Mouse (Mus musculus): ENCODE results near the gene Fbxo28. TPM values are rescaled to one million over a fixed set of nuclear protein-coding genes. Genes with fewer than 3 reads are reported as not detected.
A peak's percentile ranks its signal among the peaks of the same experiment; 100 is the strongest.
"Not testable (repeated sequence)": the region's sequence is repeated elsewhere in the genome, so short reads cannot be mapped to it uniquely, and the experiment has no call there.

Fbxo28 gene
- total RNA-seq, 2 experiments from 2014 or later, result 47.6 to 49.8 TPM

GRCm38 (mm10) chr1:182292291-182292690, 49.1 kb downstream of the Fbxo28 start:
- intact Hi-C loops (cut with DNase I), result no loop called here
- no peak for DNase-seq

GRCm38 (mm10) chr1:182290741-182291140, 50.7 kb downstream of the Fbxo28 start:
- intact Hi-C loops (cut with DNase I); DNase-seq: not testable (repeated sequence)

- no peak for DNase-seq
- intact Hi-C loops (cut with DNase I), result no loop called here
Observed at GRCm38 (mm10) chr1:182289781-182290180, 51.6 kb downstream of the Fbxo28 start.

GRCm38 (mm10) chr1:182288601-182289000, 52.8 kb downstream of the Fbxo28 start:
- no peak for DNase-seq
- intact Hi-C loops (cut with DNase I), result no loop called here

- intact Hi-C loops (cut with DNase I), result no loop called here
- no peak for DNase-seq
Observed at GRCm38 (mm10) chr1:182287781-182288180, 53.6 kb downstream of the Fbxo28 start.

- DNase-seq, result no peak
- intact Hi-C loops (cut with DNase I), result no loop called here
Observed at GRCm38 (mm10) chr1:182284795-182285194, 56.6 kb downstream of the Fbxo28 start.

GRCm38 (mm10) chr1:182283231-182283630, 58.2 kb downstream of the Fbxo28 start:
- intact Hi-C loops (cut with DNase I), result no loop called here
- no peak for DNase-seq

GRCm38 (mm10) chr1:182282091-182283075, 59.0 kb downstream of the Fbxo28 start, which contains the start of gene Degs1:
Degs1 (minus strand) TSS chr1:182282804.
- intact Hi-C loops (cut with DNase I), result no loop called here
- peak; percentile 93 for DNase-seq

GRCm38 (mm10) chr1:182281251-182281711, 60.1 kb downstream of the Fbxo28 start:
- DNase-seq, result no peak
- intact Hi-C loops (cut with DNase I), result no loop called here

- intact Hi-C loops (cut with DNase I), result no loop called here
Observed at GRCm38 (mm10) chr1:182280577-182280976, 60.9 kb downstream of the Fbxo28 start.

GRCm38 (mm10) chr1:182280046-182280445, 61.4 kb downstream of the Fbxo28 start:
- intact Hi-C loops (cut with DNase I), result no loop called here
- no peak for DNase-seq

More at GRCm38 (mm10) chr1:182280577-182280976, 60.9 kb downstream of the Fbxo28 start:
- DNase-seq, result no peak

- intact Hi-C loops (cut with DNase I), result no loop called here
- no peak for DNase-seq
Observed at GRCm38 (mm10) chr1:182279436-182279835, 62.0 kb downstream of the Fbxo28 start.

GRCm38 (mm10) chr1:182275109-182275508, 66.3 kb downstream of the Fbxo28 start:
- DNase-seq, result no peak
- intact Hi-C loops (cut with DNase I), result no loop called here

GRCm38 (mm10) chr1:182271632-182272031, 69.8 kb downstream of the Fbxo28 start:
- no peak for DNase-seq
- intact Hi-C loops (cut with DNase I), result no loop called here

- intact Hi-C loops (cut with DNase I), result no loop called here
- no peak for DNase-seq
Observed at GRCm38 (mm10) chr1:182271130-182271529, 70.3 kb downstream of the Fbxo28 start.

GRCm38 (mm10) chr1:182268317-182268716, 73.1 kb downstream of the Fbxo28 start:
- intact Hi-C loops (cut with DNase I), result no loop called here
- DNase-seq, result no peak

- no peak for DNase-seq
Observed at GRCm38 (mm10) chr1:182266028-182266525, 75.4 kb downstream of the Fbxo28 start.

More at GRCm38 (mm10) chr1:182266028-182266525, 75.4 kb downstream of the Fbxo28 start:
- intact Hi-C loops (cut with DNase I), result no loop called here

Other genes starting within 250 kb of the Fbxo28 start
- gene Srp9, start 216.9 kb downstream of the Fbxo28 start, total RNA-seq (2021), result 10 to 100 TPM; 46.2 to 46.6 TPM
- not detected for gene Vmn1r1, start 177.1 kb downstream of the Fbxo28 start, total RNA-seq (2021)
- 10 to 100 TPM; 44.9 to 51.8 TPM for gene Degs1, start 58.8 kb downstream of the Fbxo28 start, total RNA-seq (2021)
- 10 to 100 TPM; 23.2 to 27.3 TPM for gene Trp53bp2, start 67.5 kb upstream of the Fbxo28 start, total RNA-seq (2021)
- 10 to 100 TPM; 77.0 to 82.5 TPM for gene Capn2, start 176.0 kb upstream of the Fbxo28 start, total RNA-seq (2021)
- gene Capn8, start 223.4 kb upstream of the Fbxo28 start, total RNA-seq (2021), result not detected

Data from left cerebral cortex, postnatal 4 days (tissue).